Mouse (Mus musculus): Measurements from ENCODE around the gene Gm49358.

DNA sequence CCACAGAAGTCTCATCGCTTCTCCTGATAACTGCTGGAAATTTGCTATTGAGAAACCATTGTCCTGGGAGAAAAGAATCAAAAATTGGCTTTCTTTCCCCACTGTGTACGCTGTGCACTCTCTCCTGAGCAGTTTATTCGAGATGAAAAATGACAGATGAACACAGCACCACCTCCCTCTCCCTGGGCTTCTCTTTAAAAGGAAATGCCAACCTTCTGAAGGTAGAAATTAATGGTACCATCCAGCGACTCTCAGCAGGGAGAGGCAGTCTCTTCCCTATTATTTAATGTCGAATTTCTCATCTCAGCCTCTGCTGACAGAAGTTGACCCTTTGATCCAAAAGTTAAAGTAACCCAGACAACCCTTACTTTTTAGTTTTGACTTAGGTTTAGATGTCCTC is 5.4 kb downstream of the Gm49358 start:
- no peak for TF ChIP-seq CTCF (IDR thresholded peaks at IDR 0.05; ENCODE audit: extremely low read depth, insufficient read depth, low read length)
- no peak for TF ChIP-seq POLR2A (IDR thresholded peaks at IDR 0.05; ENCODE audit: extremely low read depth, insufficient read depth, low read length)

All from cortical plate, adult 2 months (tissue).